Mouse (Mus musculus): ENCODE results near the gene Coro2a.

DNA sequence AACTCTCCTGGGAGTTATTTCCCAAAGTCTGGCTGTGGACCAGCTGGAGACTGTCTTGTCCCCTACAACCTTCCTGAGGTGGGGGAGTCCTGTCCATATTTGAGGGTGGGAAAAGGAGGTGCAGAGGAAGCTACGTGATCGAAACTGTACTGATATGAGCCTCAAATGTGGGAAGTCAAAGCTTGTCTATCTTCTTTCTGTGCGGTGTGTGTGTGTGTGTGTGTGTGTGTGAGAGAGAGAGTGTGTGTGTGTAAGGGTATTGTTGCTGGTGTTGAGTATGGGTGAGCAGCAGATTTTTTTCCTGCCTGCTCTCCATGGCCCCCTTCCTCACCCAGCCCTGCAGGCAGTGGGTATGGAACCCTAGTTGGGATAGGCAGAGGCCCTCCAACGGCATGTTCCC lies 37.8 kb downstream of the Coro2a start:
- TF ChIP-seq CTCF (conservative IDR thresholded peaks at IDR 0.05; ENCODE audit: low read length) (no peak), NANOG (IDR thresholded peaks at IDR 0.05; ENCODE audit: borderline replicate concordance, low read length) (no peak)

All from E14TG2a.4 (cell line).